Mouse (Mus musculus) hindbrain, embryonic 13.5 days (tissue): ENCODE measurements around the gene Ssr2. TPM values are rescaled to one million over a fixed set of nuclear protein-coding genes. Genes with fewer than 3 reads are reported as not detected.
"Not testable (repeated sequence)": the region's sequence is repeated elsewhere in the genome, so short reads cannot be mapped to it uniquely, and the experiment has no call there.

Experiments
- ATAC-seq: fragments of 200-750 bp; cut with Nextera tagmentation; 2 replicates; pipeline ENCODE4 v1.8.0; 2017; ENCODE audit warnings: moderate TSS enrichment; ENCODE audit not compliant: low FRiP score
- H3K27ac ChIP-seq: fragments of 300-500 bp; sonication (generic); 2 replicates; pipeline ENCODE4 v1.5.1; 2015; ENCODE audit warnings: inconsistent platforms, mild to moderate bottlenecking, moderate library complexity
- H3K27me3 ChIP-seq: fragments of 300-500 bp; sonication (generic); 2 replicates; pipeline ENCODE4 v1.6.1; 2015; ENCODE audit warnings: mild to moderate bottlenecking, inconsistent platforms
- H3K36me3 ChIP-seq: fragments of 300-500 bp; sonication (generic); 2 replicates; pipeline ENCODE4 v1.6.1; 2015; ENCODE audit warnings: mild to moderate bottlenecking, inconsistent platforms
- H3K4me1 ChIP-seq: fragments of 300-500 bp; sonication (generic); replicated peaks from 2 replicates; pipeline ENCODE4 v1.6.1; 2015; ENCODE audit warnings: inconsistent platforms
- H3K4me2 ChIP-seq: fragments of 300-500 bp; sonication (generic); 2 replicates; pipeline ENCODE4 v1.6.1; 2015; ENCODE audit warnings: inconsistent platforms, mild to moderate bottlenecking, moderate library complexity
- H3K4me3 ChIP-seq: fragments of 300-500 bp; sonication (generic); 2 replicates; pipeline ENCODE4 v1.5.1; 2015; ENCODE audit warnings: mild to moderate bottlenecking, inconsistent platforms
- H3K9ac ChIP-seq: fragments of 300-500 bp; sonication (generic); 2 replicates; pipeline ENCODE4 v1.6.1; 2015; ENCODE audit warnings: mild to moderate bottlenecking, inconsistent platforms
- H3K9me3 ChIP-seq: fragments of 300-500 bp; sonication (generic); 2 replicates; pipeline ENCODE4 v1.6.1; 2016; ENCODE audit warnings: inconsistent platforms
- WGBS: fragments of 180-500 bp; shearing (Covaris S2); methylation state at CpG from one replicate; pipeline ENCODE4 v1.1.7; 2015; 5-methylcytosine and 5-hydroxymethylcytosine counted together
- polyA plus RNA-seq: library from polyadenylated mRNA; unstranded; fragments of >200 nt; fragmentation: Nextera tagmentation; extraction: Ambion mirVana; gene quantifications from 2 replicates; pipeline ENCODE4 v1.2.1, GENCODE M21; 2015

Ssr2 gene
- polyA plus RNA-seq, 1 experiment from 2014 or later: 154 TPM

DNA sequence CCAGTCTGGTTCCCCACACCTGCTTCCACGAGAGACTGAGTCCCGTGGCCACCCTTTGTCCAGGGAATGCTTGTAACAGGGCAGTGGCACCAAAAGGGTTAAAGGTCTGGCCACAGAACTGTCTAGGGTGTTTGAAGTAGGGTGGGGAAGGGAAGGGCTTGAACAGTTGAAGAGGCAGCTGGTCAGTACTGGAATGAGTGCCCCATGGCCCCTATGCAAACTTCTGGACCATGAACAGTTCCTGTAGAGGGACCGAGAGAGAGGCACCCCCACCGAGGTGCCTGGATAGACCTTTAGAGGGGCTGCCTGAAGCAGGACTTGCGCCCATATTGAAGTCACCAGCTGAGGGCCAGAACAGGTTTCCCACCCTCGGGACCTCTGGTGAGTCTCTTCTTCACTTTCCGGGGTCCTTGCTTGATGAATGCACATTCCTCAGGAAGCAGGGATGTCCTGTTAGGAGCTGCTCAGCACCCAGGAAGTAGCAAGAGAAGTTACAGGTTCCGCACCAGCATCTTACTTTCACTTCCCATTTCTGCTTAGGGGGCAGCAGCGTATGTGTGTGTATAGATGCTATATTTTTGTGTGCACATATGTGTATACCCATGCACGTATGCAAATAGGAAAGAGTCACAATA, 17.4 kb downstream of the Ssr2 start:
- Histone ChIP-seq H3K4me1 (no peaks in the 10 kb centered on the region; the same call in 1 of the 2 replicates), H3K9me3 (no peaks in the 10 kb centered on the region), H3K36me3 (peaks cover 21% of the 10 kb centered on the region), H3K4me2 (no peak overlapping the region), H3K27ac (no peak overlapping the region), H3K9ac (0 out of 2 replicates have a peak overlapping the region, but pooled peaks have one; percentile 8), H3K27me3 (no peaks in the 10 kb centered on the region), H3K4me3 (no peak overlapping the region)
- no peak for ATAC-seq
- 75% methylated on average over 10 of the region's 10 CpGs for WGBS

DNA sequence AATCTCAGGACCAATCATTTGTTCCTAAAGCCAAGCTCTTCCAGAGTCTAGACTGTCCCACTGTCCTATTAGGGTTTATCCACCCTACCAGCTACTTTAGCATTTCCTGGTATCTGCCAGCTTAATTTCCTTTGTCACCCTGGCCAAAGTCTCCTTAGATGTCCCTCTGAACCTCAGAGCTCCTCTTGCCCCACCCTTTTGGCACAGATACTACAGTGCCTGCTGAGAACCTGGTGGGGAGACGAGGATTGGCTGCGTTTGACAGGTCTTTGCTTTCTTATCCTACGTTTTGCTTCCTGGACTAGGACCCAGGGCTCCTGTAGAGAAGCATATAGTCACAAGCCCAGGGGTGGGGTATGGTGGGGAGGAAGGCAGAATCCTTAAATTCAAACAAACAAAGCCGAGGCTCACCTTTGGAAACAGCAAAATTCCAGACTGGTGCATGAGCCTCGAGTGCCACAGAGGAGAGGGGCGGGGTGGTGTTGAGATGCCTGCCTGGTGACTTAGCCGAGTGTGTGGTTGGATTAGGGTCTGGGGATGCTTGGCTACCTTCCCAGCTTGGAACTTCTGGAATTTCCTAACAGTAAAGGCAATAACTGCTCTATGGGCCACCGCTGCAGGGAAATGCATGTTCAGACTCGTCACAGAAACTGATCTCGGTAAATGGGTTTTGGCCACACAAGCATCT, 18.4 kb downstream of the Ssr2 start:
- ATAC-seq: no peak
- H3K9me3 ChIP-seq: no peaks in the 10 kb centered on the region
- H3K4me2 ChIP-seq: no peak overlapping the region
- WGBS: 68% methylated on average over 10 of the region's 10 CpGs
- no peaks in the 10 kb centered on the region for H3K27me3 ChIP-seq
- peaks cover 12% of the 10 kb centered on the region; the same call in 1 of the 2 replicates for H3K36me3 ChIP-seq
- no peak overlapping the region for H3K27ac ChIP-seq
- H3K9ac ChIP-seq: no peak overlapping the region
- H3K4me1 ChIP-seq: no peaks in the 10 kb centered on the region; the same call in 1 of the 2 replicates
- H3K4me3 ChIP-seq: no peak overlapping the region

DNA sequence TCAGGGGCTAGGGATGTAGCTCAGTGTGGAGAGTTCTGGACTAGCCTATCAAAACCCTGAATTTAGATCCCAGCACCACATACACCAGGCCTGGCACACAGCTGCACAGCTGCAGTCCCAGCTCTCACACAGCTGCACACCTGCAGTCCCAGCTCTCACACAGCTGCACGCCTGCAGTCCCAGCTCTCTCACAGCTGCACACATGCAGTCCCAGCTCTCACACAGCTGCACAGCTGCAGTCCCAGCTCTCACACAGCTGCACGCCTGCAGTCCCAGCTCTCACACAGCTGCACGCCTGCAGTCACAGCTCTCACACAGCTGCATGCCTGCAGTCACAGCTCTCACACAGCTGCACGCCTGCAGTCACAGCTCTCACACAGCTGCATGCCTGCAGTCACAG, 20.9 kb downstream of the Ssr2 start:
- not testable (repeated sequence) for H3K4me1 ChIP-seq, H3K4me2 ChIP-seq, H3K27me3 ChIP-seq, H3K9me3 ChIP-seq, ATAC-seq, H3K9ac ChIP-seq, H3K36me3 ChIP-seq, H3K27ac ChIP-seq, H3K4me3 ChIP-seq
- 77% methylated on average over 4 of the region's 4 CpGs for WGBS

DNA sequence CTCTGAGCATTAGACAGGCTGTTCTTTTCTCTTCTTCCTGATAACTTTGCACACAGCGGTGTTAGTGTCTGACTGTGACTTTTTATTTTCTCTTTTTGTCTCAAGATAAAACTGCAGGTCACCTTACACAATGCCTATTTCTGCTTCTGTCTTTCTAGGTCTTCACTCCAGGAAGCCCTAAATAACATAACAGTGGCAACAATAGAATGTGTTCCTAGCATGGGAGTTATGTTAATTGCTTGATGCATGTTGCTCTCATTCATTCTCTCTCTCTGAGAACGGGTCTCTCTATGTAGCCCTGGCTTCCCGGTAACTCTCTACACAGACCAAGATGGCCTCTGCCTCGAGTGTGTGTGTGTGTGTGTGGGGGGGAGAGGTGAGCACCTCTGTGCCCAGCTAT, 26.8 kb downstream of the Ssr2 start:
- H3K27me3 ChIP-seq: no peaks in the 10 kb centered on the region
- no peak overlapping the region for H3K9ac ChIP-seq
- H3K36me3 ChIP-seq: no peaks in the 10 kb centered on the region
- no peak overlapping the region for H3K4me2 ChIP-seq
- no peak for ATAC-seq
- no peak overlapping the region for H3K27ac ChIP-seq
- WGBS: 72% methylated on average over 4 of the region's 4 CpGs
- no peak overlapping the region for H3K4me3 ChIP-seq
- H3K4me1 ChIP-seq: peaks cover 5% of the 10 kb centered on the region; the same call in 1 of the 2 replicates
- no peaks in the 10 kb centered on the region for H3K9me3 ChIP-seq

DNA sequence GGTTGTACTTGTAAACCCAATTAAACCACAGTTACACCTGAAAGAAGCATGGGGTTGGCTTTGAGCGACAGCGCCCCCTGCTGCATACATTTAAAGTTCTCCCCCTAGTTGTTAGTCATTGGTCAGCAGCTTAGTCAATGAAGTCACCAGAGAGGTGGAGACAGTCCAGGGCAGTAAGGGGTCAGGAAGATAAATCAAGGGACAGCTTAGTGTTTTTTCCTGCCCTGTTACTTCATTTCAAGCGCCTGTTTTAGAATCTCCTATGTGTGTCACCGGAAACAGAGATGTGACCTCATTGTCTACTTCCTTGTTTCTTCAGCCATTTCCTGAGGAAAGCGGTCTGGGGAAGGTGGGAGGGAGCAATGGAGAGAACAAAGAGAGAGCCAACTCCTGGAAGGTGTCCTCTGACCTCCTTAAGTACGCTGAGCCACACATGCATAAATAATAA, 28.1 kb downstream of the Ssr2 start:
- H3K4me2 ChIP-seq: no peak overlapping the region
- WGBS: 31% methylated on average over 6 of the region's 6 CpGs
- no peak overlapping the region for H3K27ac ChIP-seq
- no peak overlapping the region for H3K9ac ChIP-seq
- H3K4me1 ChIP-seq: peaks cover 13% of the 10 kb centered on the region
- H3K36me3 ChIP-seq: no peaks in the 10 kb centered on the region
- no peaks in the 10 kb centered on the region for H3K9me3 ChIP-seq
- no peaks in the 10 kb centered on the region for H3K27me3 ChIP-seq
- ATAC-seq: no peak
- H3K4me3 ChIP-seq: no peak overlapping the region

DNA sequence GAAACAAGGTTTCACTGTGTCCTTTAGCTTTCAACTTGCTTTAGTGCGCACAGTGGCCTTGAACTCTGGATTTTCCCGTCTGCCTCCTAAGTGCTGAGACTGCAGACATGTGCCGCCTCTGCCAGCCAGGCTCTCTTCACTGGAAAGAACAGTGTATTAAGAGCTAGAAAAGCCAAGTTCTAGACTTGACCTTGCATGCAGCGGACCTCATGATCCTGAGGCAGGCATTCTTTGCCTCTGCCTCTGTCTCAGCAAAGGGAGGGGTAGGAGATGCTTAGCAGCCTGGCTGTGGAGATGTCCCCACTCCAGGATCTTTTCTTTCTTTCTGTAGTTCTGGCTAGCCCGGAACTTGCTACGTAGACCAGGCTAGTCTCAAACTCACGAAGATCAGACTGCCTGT, 29.2 kb downstream of the Ssr2 start:
- 90% methylated on average over 7 of the region's 7 CpGs for WGBS
- Histone ChIP-seq H3K4me2 (no peak overlapping the region), H3K9ac (no peak overlapping the region), H3K36me3 (no peaks in the 10 kb centered on the region), H3K27ac (no peak overlapping the region), H3K9me3 (no peaks in the 10 kb centered on the region), H3K4me1 (peaks cover 13% of the 10 kb centered on the region), H3K4me3 (no peak overlapping the region), H3K27me3 (no peaks in the 10 kb centered on the region)
- no peak for ATAC-seq

DNA sequence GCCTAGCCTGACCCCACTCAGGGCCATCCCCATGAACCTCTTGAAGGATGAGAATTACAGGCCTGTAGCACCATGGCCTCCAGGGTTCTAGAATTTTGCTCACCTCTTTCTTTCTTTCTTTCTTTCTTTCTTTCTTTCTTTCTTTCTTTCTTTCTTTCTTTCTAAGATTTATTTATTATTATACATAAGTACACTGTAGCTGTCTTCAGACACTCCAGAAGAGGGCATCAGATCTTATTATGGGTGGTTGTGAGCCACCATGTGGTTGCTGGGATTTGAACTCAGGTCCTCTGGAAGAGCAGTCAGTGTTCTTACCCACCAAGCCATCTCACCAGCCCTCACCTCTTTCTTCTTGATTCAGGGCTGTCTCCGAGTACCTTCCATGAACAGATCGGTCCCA, 30.0 kb downstream of the Ssr2 start, which contains the start of gene Arhgef2:
Arhgef2 (plus strand) TSS at position 301 of the 400 bp plus-strand sequence.
- H3K9me3 ChIP-seq, ATAC-seq, H3K27ac ChIP-seq, H3K27me3 ChIP-seq, H3K4me2 ChIP-seq, H3K4me3 ChIP-seq, H3K36me3 ChIP-seq, H3K9ac ChIP-seq: not testable (repeated sequence)
- H3K4me1 ChIP-seq: peaks cover 13% of the 10 kb centered on the region
- 95% methylated on average over 2 of the region's 2 CpGs for WGBS

DNA sequence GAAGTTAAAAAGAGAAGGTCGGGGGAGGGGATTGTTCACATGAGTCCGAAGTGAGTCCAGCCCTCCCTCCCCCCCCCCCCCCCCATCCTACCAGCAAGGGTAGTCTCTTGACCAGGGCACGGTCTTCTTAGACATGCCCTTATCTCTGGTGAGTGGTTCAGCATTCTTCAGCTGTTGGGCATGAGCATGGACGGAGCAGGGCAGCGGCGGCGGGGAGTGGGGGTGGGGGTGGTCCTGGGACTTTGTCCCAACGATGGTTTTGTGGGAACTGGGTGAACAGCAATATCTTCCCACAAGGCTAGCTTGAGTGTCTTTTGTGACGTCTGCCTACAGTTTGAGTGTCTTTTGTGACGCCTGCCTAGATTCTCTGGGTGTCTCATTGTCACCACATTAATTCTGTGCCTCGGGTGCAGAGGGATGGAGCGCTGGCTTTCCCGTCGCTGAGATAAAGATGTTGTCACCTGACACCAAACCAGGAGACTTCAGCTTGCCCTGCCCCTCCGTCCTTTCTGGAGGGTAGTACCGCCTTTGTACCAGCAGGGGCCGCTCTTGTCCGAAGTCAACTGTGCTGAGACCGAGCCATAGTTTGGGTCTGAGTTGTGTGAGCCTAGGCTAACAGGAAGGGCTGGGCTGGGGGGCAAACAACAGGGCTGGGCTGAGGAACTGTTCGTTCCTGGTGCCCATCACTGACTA, 31.5 kb downstream of the Ssr2 start:
- H3K36me3 ChIP-seq: no peaks in the 10 kb centered on the region
- WGBS: under 1% methylated on average over 20 of the region's 20 CpGs
- H3K27me3 ChIP-seq: no peaks in the 10 kb centered on the region
- H3K4me3 ChIP-seq: peak overlapping the region; percentile 27
- H3K9me3 ChIP-seq: no peaks in the 10 kb centered on the region
- peak overlapping the region; percentile 70 for H3K9ac ChIP-seq
- ATAC-seq: peak; percentile 90
- no peak overlapping the region for H3K27ac ChIP-seq
- H3K4me2 ChIP-seq: peak overlapping the region; percentile 56
- H3K4me1 ChIP-seq: peaks cover 13% of the 10 kb centered on the region

DNA sequence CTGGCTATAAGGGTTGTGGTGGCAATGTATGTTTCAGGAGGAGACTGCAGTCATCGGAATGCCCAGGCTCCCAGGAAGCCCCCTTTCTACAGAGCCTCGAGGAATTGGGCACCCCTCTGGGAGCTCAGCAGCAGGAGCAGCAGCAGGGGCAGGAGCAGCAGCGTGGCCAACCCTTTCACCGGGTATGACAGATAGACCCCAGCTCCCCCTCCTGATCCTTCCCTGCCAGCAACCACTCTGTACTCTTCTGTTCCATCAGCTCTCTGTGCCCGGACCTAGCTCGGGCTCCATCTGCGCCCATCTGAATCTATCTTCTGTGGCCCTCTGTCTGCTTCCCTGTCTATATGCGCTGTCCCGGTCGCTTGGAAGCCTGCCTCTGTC, 32.1 kb downstream of the Ssr2 start:
- WGBS: 26% methylated on average over 10 of the region's 10 CpGs
- H3K27me3 ChIP-seq: no peaks in the 10 kb centered on the region
- peak overlapping the region; percentile 6; the same call in 1 of the 2 replicates for H3K9ac ChIP-seq
- peak overlapping the region; percentile 27 for H3K4me3 ChIP-seq
- no peak overlapping the region for H3K27ac ChIP-seq
- H3K36me3 ChIP-seq: no peaks in the 10 kb centered on the region
- peak; percentile 47 for ATAC-seq
- H3K4me1 ChIP-seq: peaks cover 13% of the 10 kb centered on the region
- H3K9me3 ChIP-seq: no peaks in the 10 kb centered on the region
- H3K4me2 ChIP-seq: peak overlapping the region; percentile 56

DNA sequence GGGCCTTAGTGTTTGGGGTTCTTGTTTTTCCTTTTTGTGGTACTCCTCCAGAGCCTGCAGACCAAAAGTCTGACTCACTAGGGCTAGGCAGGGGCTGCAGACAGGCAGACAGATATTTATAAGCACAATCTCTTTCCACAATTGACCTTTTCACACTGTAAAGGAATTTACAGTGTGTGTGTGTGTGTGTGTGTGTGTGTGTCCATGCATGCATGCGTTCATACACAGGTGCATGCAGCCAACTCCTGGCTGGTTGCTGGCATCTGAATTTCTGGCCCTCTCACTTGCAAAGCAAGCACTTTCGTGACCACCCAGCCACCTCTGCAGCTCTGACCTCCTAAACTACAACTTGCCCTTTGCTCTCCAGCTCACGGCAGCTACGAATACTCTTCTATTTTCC, 33.4 kb downstream of the Ssr2 start:
- Histone ChIP-seq H3K4me1 (peaks cover 13% of the 10 kb centered on the region), H3K9ac (no peak overlapping the region), H3K36me3 (no peaks in the 10 kb centered on the region), H3K4me3 (no peak overlapping the region), H3K9me3 (no peaks in the 10 kb centered on the region), H3K27me3 (no peaks in the 10 kb centered on the region), H3K4me2 (no peak overlapping the region), H3K27ac (no peak overlapping the region)
- WGBS: 83% methylated on average over 4 of the region's 4 CpGs
- no peak for ATAC-seq

DNA sequence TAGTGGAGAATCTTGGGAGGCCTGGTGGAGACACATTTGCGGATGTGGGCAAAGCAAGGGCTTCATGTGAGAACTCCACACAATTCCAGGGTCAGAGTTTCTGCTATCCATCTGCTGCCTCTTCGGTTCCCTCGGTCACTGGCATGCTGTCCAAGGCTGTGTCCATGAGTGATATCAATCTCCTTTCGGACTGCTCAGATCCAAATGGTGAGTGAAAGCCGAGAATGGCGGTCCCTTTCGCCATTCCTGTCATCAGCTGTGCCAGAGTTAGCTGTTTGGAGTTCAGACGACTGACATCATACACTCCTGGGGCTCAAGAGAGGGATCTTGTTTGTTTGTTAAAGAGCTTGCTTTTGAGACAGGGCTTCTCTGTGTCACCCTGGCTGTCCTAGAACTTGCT, 38.7 kb downstream of the Ssr2 start:
- no peaks in the 10 kb centered on the region for H3K27me3 ChIP-seq
- no peak overlapping the region for H3K4me2 ChIP-seq
- no peak overlapping the region for H3K27ac ChIP-seq
- no peaks in the 10 kb centered on the region for H3K36me3 ChIP-seq
- peaks cover 16% of the 10 kb centered on the region for H3K4me1 ChIP-seq
- no peaks in the 10 kb centered on the region for H3K9me3 ChIP-seq
- H3K4me3 ChIP-seq: no peak overlapping the region
- ATAC-seq: no peak
- no peak overlapping the region for H3K9ac ChIP-seq
- 80% methylated on average over 8 of the region's 8 CpGs for WGBS

DNA sequence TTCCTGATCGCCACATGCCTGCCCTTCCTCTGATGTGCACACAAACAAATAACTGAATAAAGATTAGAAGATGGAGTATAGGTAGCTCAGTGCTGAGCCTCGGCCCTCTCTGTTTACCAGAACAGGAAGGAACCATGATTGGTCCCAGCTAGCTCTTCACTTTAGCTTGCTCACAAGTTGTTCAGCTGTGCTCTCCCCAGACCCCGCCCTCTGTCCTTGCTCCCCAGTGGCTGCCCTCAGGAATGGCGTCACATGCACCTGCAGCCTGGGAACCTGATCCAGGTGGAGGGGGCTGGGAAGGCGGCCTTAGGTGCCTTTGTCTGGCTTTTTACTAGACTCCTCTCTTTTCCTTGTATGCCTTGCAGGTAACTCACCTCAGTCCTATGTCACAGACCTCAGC, 39.4 kb downstream of the Ssr2 start:
- ATAC-seq: no peak
- Histone ChIP-seq H3K36me3 (no peaks in the 10 kb centered on the region), H3K4me3 (no peak overlapping the region), H3K27ac (no peak overlapping the region), H3K27me3 (no peaks in the 10 kb centered on the region), H3K9me3 (no peaks in the 10 kb centered on the region), H3K4me1 (peaks cover 21% of the 10 kb centered on the region), H3K4me2 (no peak overlapping the region), H3K9ac (no peak overlapping the region)
- 69% methylated on average over 5 of the region's 5 CpGs for WGBS
